Mouse (Mus musculus) yolk sac, embryonic 10.5 days (tissue): Measurements from ENCODE around the gene Ccl2.

Source experiments
- DNase-seq: peaks from one replicate; pipeline ENCODE4 v3.0.0-alpha.2; 2017; ENCODE audit warnings: low spot score

Gene Ccl2

DNA sequence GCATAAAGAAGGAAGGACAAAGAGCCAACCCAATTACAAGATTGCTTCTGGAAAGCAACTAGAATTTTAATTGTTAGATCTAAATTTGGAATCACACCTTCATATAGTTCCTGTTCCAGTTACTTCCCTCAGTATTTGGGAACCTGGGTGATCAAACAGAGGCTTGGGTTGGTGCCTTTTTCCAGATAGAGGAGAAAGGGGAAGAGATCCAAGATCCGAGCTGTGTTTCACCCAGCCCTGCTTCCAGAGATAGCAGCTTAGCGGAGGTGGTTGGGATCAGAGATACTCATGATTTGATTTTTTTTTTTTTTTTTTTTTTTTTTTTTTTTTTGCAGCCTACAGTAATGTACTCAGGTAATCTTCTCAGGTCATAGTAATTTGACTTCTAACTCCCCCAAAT, 486 bp downstream of the Ccl2 start:
- DNase-seq = no peak

DNA sequence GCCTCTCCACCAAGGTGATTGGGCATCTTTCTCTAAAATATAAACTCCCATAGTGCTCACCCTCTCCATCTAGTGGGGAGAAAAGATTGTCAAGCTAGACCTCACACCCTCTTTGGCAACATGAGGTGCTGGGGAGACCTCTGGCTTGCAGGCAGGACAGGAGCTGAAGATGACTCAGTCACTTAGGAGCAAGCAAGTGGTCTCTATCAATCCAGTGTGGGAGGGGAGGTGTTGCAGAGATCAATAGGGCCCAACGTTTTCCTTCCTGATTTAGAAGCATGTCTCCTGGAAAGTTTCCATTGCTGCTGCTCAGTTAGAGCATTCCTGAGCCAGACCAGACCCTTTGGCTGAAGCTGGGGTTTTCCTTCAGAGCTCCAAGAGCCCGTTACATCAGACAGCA, 3.2 kb downstream of the Ccl2 start, which contains the start of gene Gm17268:
Gm17268 (minus strand) TSS at position 28 of the 400 bp plus-strand sequence.
- DNase-seq = no peak

DNA sequence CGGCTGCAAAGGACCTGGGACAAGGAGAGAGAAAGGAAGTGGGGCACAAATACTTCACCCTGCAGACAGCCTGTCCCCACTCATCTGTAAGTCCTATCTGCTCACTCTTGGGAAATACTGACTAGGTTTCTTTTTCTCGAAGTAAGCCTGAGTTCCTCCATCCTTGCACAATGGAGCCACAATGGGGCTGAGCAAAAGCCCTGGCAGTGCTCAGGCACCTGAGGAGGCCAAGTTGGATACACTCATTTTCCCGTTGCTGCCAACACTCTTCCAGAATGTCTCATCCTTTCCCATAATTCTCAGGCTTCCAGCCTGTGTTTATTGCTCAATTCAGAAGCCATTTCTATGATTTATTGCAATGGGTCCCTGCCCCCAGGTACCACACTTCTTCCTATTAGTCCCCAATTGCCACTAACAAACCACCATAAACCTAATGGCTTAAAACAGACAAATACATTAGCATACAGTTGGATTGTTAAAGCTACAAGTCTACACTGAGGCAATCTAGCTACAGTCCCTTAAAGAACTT, 3.8 kb downstream of the Ccl2 start:
- no peak for DNase-seq

DNA sequence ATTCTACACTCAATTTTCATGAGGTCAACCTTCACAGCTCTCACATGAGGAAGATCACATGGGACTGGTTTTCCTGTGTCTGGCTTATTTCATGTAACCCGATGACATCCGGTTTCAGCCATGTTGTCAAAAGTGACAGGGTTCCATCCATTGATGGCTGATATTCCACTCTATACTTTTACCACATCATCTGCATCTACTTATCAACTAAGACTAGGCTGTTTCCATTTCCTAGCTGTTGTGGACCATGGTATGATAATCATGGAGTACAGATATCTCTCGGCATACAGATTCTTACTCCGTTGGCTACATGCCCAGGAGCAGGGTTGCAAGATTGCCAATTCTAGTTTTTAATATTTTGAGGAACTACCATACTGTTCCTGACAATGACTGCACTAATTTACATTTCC, 6.3 kb downstream of the Ccl2 start:
- DNase-seq = no peak

DNA sequence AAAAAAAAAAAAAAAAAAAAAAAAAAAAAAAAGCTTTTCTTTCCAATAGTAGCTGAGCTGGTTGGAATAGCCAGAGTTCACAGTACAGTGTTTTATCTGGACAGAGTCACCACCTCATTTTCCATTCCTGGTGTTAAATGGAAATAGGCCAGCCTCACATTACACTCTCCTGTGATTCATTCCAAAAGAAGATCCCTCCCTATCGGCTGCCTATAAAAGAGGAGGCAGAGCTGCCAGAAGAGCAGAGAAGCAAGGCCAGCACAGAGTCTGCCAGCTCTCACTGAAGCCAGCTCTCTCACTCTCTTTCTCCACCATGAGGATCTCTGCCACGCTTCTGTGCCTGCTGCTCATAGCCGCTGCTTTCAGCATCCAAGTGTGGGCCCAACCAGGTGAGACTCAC, 10.1 kb downstream of the Ccl2 start, which contains the start of gene Ccl7:
Ccl7 (plus strand) TSS at position 242 of the 400 bp plus-strand sequence.
- no peak for DNase-seq

DNA sequence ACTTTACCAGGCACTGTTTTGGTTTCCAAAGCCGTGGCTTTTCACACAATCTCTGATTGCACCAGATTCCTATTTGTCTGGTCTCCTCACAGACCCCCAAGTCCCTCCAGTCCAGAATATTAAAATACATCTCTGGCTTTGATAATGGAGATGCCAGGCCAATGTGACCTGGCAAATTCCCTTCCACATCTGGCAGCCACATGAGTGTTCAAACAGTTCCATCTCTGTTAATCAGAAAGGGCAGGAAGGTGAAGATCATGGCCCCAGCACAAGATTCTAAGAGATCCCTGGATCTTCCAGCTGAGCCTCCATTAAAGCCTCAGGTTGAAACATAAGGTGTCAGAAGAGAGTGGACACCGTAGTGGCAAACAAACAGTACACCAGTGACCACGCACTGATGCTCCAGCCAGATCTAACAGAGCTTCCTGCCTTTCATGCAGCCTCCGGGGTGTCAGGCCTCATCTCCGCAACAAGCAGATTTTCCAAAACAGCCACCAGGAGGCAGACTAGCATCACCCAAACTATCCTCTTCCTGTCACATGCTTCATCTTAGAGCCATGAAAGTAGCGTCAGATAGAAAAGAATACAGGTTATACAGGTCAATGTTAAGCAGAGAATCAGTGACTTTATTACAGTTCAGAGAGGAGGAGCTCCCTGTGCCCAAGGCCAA, 12.5 kb downstream of the Ccl2 start:
- DNase-seq = peak; percentile 19

DNA sequence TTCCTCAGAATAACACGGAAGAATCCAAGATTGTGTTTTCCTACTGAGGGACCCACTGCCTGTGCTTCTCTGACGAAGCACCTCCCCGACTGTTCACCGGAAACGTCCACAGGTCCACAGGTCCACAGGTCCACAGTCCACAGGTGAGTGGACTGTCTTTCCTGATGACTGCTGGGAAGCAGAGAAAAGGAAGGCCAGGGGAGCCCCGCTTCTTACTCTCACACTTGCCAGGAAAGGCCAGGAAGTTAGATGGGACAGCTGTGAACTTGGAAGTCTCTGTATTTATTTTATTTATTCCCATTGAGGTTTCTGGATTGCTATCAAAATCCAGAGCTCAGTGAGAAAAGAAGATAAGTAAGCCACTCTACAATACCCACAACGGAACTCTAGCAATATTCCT, 18.5 kb downstream of the Ccl2 start:
- DNase-seq = no peak

DNA sequence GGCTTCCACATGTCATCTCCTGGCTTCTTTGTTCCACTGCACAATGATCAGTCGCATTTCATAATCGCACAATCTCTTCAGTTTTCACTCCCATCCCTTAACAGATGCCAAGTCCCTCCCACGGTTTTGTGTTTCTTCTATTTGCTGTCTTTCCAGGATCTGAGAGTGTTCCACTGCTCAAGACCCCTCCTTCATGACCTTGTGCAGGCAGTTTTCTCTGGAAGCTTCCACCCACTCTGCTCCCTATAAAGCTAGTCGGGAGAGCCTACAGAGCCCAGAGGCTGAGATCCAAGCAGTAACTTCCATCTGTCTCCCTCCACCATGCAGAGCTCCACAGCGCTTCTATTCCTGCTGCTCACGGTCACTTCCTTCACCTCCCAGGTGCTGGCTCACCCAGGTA, 22.3 kb downstream of the Ccl2 start, which contains the start of gene Ccl11:
Ccl11 (plus strand) TSS at position 178 of the 400 bp plus-strand sequence.
- no peak for DNase-seq

DNA sequence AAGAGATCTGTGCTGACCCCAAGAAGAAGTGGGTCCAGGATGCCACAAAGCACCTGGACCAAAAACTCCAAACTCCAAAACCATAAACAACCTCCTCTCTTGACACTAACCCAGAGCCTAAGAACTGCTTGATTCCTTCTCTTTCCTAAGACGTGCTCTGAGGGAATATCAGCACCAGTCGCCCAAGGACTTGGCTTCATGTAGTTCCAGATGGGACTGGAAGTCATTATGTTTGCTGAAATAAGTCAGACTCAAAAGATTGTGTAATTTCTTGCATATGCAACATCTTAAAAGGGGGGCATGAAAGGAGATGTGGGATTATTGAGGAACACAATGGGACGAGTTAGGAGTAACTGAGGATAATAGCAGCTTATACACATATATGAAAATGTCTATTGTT, 26.9 kb downstream of the Ccl2 start:
- DNase-seq = no peak

DNA sequence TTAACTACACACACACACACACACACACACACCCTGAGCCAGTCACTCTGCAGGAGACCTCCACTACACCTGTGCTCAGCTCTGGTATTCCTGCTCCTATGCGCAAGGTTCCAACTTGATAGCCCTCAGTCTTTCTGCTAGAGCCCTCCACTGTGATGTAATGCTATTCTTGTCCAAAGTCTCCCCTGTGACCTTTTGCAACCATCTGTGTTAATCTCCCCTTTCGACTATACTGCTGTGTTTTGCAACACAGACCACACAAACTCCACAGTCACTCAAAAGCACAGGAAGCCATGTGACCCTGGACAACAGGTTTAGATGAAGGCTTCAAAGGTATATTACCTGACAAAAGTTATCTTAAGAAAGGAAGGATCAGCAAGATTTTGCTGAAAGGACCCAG, 28.1 kb downstream of the Ccl2 start:
- no peak for DNase-seq

DNA sequence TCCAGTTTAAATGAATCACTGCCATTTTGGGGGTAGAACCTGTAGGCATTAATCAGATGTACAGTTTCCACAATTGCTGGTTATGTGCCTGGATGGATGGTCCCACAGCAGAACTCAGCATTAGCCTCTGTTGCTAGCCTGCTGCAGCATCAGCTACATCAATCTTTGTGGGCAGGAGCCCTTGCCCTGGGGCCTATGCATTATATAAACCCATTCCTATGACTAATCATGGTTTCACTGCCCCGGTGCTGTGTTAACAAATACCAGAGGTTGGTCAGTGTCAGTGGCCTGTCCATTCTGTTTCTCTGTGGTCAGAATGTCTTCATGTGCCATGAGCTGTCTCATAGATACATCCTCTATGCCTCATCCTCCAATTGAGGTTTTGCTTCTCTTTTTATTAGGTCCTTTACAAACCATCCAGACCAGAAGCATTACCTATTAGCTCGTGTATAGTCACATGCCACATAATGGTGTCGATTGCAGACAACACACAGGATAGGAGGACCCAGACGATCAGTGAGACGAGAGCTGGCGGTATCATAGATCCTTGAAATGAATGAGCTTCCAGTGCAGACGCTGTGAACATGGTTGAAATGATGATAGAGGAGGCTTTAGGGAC, 31.7 kb downstream of the Ccl2 start:
- DNase-seq = no peak

DNA sequence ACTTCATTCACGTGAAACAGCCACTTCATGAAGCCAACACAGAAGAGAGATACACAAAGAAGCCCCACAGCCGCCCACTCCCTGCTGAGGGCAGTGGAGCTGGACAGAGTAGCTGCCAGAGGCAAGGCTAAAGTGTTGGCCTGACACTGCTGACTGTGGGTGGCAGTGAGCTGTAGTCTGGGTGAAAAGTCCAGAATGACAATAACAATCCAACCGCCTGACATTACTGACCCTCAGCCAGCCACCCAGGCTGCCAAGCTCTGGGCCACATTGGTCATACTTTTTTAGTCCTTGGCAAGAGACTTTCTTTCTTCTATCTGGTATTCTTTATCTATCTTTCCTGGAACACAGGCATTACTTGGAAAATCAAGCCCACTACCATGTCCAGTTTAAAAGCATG, 35.7 kb downstream of the Ccl2 start:
- no peak for DNase-seq

DNA sequence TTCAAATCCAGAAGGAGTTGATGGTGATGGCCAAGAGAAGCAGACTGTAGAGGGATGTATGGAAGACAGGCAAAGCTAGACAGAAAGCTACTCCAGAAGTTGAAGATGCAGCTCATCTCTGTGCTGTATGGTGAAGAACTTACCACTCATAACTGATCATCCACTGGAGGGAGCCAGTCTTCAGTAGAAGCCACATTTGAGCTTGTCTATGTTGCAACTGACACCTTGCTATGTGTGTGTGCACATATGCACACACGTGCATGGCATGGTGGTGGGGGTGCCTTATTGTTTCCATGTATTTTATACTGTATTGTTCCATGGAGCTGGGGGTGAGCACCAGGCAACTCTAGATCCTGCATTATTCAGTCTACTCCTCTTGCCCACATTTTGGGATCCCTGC, 37.0 kb downstream of the Ccl2 start:
- no peak for DNase-seq

DNA sequence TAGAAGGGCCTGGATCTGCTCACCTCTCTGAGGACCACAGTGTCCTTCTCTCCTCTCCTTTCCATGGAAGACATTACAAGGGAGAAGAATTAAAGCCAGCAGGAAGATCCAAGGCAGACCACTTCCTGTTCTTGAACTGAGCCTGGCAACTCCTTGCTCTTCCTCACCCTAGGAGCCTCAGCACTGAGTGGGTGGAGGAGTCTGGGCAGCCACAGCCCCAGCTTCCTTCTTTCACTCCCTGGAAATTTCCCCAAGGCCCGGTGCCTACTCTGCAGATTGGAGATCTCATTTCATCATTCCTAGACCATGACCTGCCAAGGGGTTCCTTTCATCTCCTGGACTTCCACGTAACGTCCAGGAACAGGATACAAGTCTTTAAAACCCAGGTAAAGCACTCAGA, 37.6 kb downstream of the Ccl2 start:
- DNase-seq = no peak

DNA sequence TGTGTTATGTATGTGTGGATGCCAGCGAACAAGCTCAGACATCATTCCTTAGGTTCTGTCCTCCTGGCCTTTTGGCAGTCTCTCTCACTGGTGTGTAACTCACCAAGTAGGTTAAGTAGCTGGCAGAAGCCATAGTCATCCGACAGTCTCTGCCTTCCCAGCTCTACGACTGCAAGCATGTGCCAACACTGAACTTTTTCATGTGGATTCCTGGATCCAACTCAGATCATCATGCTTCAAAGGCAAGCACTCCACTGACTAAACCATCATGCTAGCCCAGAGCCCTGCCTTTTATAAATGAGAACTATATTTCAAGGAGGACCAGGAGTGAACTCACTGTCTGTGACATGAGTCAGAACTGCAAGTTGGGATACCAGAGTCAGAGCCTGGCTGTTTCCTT, 38.3 kb downstream of the Ccl2 start:
- DNase-seq = no peak

DNA sequence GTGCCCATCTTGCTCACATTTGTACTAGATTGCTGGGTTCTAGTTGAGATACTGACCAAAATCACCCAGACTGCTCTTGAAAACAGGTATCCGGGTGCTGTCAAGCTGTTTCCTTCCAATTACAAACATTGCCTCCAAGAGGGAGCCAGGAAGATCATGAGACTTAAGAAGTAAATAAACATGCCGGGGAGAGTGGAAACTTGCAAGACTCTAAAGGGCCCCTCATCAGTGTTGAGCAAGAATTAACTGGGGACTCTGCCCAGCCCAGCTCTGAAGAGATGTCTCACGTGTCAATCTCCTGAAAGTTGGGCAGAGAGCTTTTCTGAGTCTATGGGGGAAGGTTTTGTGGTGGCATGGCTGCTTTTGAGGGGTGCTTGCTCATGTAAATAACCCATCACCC, 41.7 kb downstream of the Ccl2 start:
- no peak for DNase-seq

DNA sequence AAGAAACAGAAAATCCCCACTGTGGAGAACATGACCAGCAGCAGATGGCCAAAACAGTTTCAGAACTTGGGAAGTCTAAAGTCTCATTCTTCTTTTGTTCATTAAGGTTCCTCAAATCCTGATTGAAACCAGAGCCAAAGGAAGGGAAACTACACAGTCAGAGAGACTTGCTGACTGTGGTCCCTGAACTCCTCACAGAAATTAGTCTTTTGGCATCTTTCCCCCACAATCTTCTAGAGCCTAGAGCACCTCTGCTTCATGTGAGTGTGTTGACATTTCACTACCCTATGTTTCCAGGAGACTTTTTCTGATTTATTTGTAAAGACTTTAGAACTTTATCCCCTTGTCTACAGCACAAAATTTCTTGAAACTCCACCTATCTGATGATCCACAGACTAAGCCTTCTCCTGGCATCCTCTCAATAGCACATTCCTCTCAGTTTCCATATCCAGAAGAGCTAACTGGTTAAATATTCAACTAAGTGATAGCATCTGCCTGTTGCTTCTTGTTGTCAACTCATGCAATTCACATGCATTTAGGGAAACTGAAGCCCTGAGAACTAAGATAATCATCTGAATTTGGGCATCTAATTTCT, 42.9 kb downstream of the Ccl2 start:
- DNase-seq = no peak

DNA sequence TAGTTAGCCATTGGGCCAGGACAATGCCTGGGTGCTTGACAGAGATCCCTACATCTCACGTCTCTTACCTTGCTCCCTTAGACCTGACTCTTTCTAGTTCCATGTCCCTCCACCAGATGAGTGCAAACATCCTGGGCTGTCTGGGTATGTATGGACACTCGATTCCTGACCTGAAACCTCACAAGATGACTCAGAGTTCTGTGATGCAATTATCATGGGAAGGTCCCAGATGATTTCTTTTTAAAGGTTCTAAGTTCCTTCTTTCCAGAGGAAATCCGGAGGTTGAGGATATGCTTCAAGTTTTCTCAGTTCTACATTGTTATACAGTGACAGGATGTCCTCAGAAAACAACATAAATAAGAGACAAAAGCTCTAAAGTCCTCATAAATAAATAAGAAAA, 45.5 kb downstream of the Ccl2 start:
- DNase-seq = no peak

DNA sequence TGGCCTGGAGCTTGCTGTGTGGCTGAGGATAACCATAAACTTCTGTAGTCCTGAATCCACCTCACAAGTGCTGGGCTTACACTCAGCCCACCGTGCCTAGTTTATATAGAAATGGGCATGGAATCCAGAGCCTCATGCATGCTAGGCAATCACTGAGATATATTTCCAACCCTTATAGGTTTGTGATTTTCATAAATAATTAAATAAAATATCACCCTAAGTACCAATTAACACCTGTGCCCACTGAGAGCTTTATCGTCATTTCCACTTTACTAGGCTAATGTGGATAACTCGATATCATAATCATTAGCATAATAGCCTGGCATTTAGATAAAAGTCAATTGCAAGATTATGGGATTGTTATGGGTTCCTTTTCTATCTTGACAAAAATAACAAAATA, 49.0 kb downstream of the Ccl2 start:
- no peak for DNase-seq
